Comparison of ENCODE assay signal across 14 mouse cellular contexts in the genomic region with DNA sequence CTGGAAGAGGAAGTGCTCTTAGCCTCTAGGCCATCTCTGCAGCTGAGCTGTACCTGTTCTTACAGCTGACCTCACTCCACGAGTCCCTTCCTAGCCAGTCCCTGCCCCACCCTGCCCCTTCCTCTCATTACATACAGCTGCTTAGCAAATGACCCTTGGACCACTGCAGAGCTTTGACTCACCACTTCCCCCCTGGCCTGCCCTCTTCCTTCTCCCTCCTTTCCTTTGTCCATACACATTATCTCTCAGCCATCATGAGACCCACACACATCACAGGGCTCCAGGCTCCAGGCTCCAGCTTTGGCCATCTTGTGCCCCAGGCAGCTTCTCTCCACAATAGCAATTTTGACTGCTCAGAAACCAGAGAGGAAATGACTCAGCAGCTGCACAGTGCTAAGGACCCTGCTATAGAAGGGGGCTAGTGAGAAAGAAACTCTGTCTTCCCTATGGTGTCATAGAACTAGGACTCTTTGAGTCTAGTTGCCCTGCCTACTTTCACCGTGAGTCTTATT. TPM values are rescaled to one million over a fixed set of nuclear protein-coding genes. Genes with fewer than 3 reads are reported as not detected.
DNase-seq lines count a peak whose midpoint lies in the region; ATAC-seq and TF ChIP-seq lines count a peak whose summit lies in the region.
"Had no signal": no experiment of that assay in that cellular context is flagged by ENCODE, and none has a peak within 500 bp of the region (broad histone marks: within the 10 kb centered on the region; RNA-seq: fewer than 3 reads in every experiment).

No protein-coding gene starts in this region.

- no peaks in the 10 kb centered on the region for H3K27me3 ChIP-seq in lung, embryonic 14.5 days (ENCODE audit: insufficient read depth, low read length)
- no peaks in the 10 kb centered on the region for H3K27me3 ChIP-seq in MEL (ENCODE audit: control insufficient read depth in 1 of 2, insufficient read depth in 2 of 2, low read length in 2 of 2)
- no peaks in the 10 kb centered on the region for H3K27me3 ChIP-seq in embryonic facial prominence, embryonic 11.5 days (ENCODE audit: control insufficient read depth, insufficient read depth, low read length)
- H3K27me3 ChIP-seq: embryonic facial prominence, embryonic 12.5 days; lung, embryonic 15.5 days had no signal

- no peak overlapping the region for H3K4me2 ChIP-seq in lung, embryonic 14.5 days
- H3K4me2 ChIP-seq in embryonic facial prominence, embryonic 11.5 days (ENCODE audit: low read depth, low read length) = no peak overlapping the region
- H3K4me2 ChIP-seq: embryonic facial prominence, embryonic 12.5 days; heart, embryonic 11.5 days; lung, embryonic 15.5 days had no signal

- DNase-seq in lung, embryonic 14.5 days = no peak
- no peak for DNase-seq in lung, postnatal 36 days
- DNase-seq in MEL (ENCODE audit: low read depth, low spot score) = peak; percentile 68
- peak; percentile 9 for DNase-seq in embryonic facial prominence, embryonic 11.5 days (ENCODE audit: low spot score)
- DNase-seq in testis, postnatal 10 days (ENCODE audit: low spot score) = no peak
- no peak for DNase-seq in spleen, postnatal 10 days (ENCODE audit: low spot score in 2 of 2)
- DNase-seq in left cerebral cortex, adult 11 months (ENCODE audit: low spot score) = no peak
- DNase-seq: kidney, adult 8-10 months had no signal

- no peak for TF ChIP-seq RAD21 in MEL (IDR thresholded peaks at IDR 0.05; ENCODE audit: low read depth, low read length)

- no peak overlapping the region for H3K9ac ChIP-seq in lung, embryonic 14.5 days
- H3K9ac ChIP-seq in MEL (ENCODE audit: control insufficient read depth, low read depth, low read length, poor library complexity, severe bottlenecking) = 0 out of 2 replicates have a peak overlapping the region, but pooled peaks have one; percentile 6
- H3K9ac ChIP-seq in embryonic facial prominence, embryonic 11.5 days (replicated peaks; ENCODE audit: low read length) = no peak overlapping the region
- H3K9ac ChIP-seq: embryonic facial prominence, embryonic 12.5 days; lung, embryonic 15.5 days had no signal

- H3K4me3 ChIP-seq in lung, embryonic 14.5 days (ENCODE audit: low read depth, low read length) = no peak overlapping the region
- peak overlapping the region; percentile 6 to 38; a peak in 2 of 4 replicates for H3K4me3 ChIP-seq in MEL (ENCODE audit: control insufficient read depth in 1 of 2, insufficient read depth in 1 of 2, low read depth in 2 of 2, low read length in 2 of 2)
- H3K4me3 ChIP-seq in embryonic facial prominence, embryonic 11.5 days (ENCODE audit: low read depth, low read length) = no peak overlapping the region
- H3K4me3 ChIP-seq: embryonic facial prominence, embryonic 12.5 days; lung, embryonic 15.5 days; myocyte had no signal

- no peaks in the 10 kb centered on the region for H3K4me1 ChIP-seq in lung, embryonic 14.5 days (ENCODE audit: insufficient read depth)
- H3K4me1 ChIP-seq in MEL (ENCODE audit: control insufficient read depth in 1 of 2, insufficient read depth in 2 of 2, low read length in 2 of 2) = peaks cover 0 to 9% of the 10 kb centered on the region in 2 experiments; a peak in 3 of 4 replicates
- H3K4me1 ChIP-seq in embryonic facial prominence, embryonic 11.5 days (ENCODE audit: control insufficient read depth, insufficient read depth, low read length) = no peaks in the 10 kb centered on the region
- H3K4me1 ChIP-seq: embryonic facial prominence, embryonic 12.5 days; lung, embryonic 15.5 days had no signal

- no peaks in the 10 kb centered on the region for H3K36me3 ChIP-seq in lung, embryonic 14.5 days (ENCODE audit: insufficient read depth)
- H3K36me3 ChIP-seq in MEL (ENCODE audit: control insufficient read depth in 1 of 2, insufficient read depth in 2 of 2, low read length in 2 of 2) = peaks cover 0 to 5% of the 10 kb centered on the region in 2 experiments; a peak in 2 of 4 replicates
- no peaks in the 10 kb centered on the region for H3K36me3 ChIP-seq in embryonic facial prominence, embryonic 11.5 days (replicated peaks; ENCODE audit: control insufficient read depth, insufficient read depth, low read depth, low read length)
- H3K36me3 ChIP-seq: embryonic facial prominence, embryonic 12.5 days; lung, embryonic 15.5 days had no signal

- no peak for TF ChIP-seq CTCF in lung, embryonic 14.5 days (IDR thresholded peaks at IDR 0.05; ENCODE audit: low read depth)
- no peak for TF ChIP-seq CTCF in MEL (IDR thresholded peaks at IDR 0.05 in 2 of 3, conservative IDR thresholded peaks at IDR 0.05 in 1 of 3; ENCODE audit: control insufficient read depth in 1 of 3, insufficient read depth in 1 of 3, low read depth in 2 of 3, low read length in 3 of 3, poor library complexity in 1 of 3, severe bottlenecking in 1 of 3)

- no peak for TF ChIP-seq EP300 in MEL (IDR thresholded peaks at IDR 0.05; ENCODE audit: low read depth in 1 of 2, low read length in 2 of 2)

- TF ChIP-seq POLR2A in MEL (IDR thresholded peaks at IDR 0.05; ENCODE audit: control insufficient read depth in 1 of 2, insufficient read depth in 1 of 2, low read depth in 1 of 2, low read length in 2 of 2, poor library complexity in 1 of 2) = no peak

- no peaks in the 10 kb centered on the region for H3K79me2 ChIP-seq in MEL (ENCODE audit: control insufficient read depth, insufficient read depth, low read length, poor library complexity)

- 0 out of 2 replicates have a peak, but pooled peaks have one; percentile 38 for ATAC-seq in lung, embryonic 14.5 days (ENCODE audit: insufficient read depth)
- no peak for ATAC-seq in embryonic facial prominence, embryonic 11.5 days (replicated peaks; ENCODE audit: insufficient number of reproducible peaks, low FRiP score, low TSS enrichment, low read depth)
- ATAC-seq in megakaryocyte-erythroid progenitor cell, adult 5-6 weeks (replicated peaks; ENCODE audit: low FRiP score, low TSS enrichment, poor library complexity, severe bottlenecking) = peak; percentile 29; the same call in 1 of the 2 replicates
- ATAC-seq: forebrain, embryonic 16.5 days had no signal

- WGBS in lung, embryonic 14.5 days = 33% methylated on average over 2 of the region's 2 CpGs
- 28% methylated on average over 2 of the region's 2 CpGs for WGBS in embryonic facial prominence, embryonic 11.5 days

- no peak overlapping the region for H3K27ac ChIP-seq in lung, embryonic 14.5 days (ENCODE audit: low read depth)
- peak overlapping the region; percentile 7; the same call in 1 of the 2 replicates for H3K27ac ChIP-seq in MEL (ENCODE audit: control insufficient read depth, low read depth, low read length)
- no peak overlapping the region for H3K27ac ChIP-seq in embryonic facial prominence, embryonic 11.5 days (replicated peaks; ENCODE audit: low read depth, low read length)
- H3K27ac ChIP-seq: embryonic facial prominence, embryonic 12.5 days; lung, embryonic 15.5 days had no signal

- H3K9me3 ChIP-seq in lung, embryonic 14.5 days (ENCODE audit: low read depth, low read length) = no peaks in the 10 kb centered on the region
- H3K9me3 ChIP-seq in MEL (replicated peaks; ENCODE audit: insufficient read depth, low read length) = no peaks in the 10 kb centered on the region
- no peaks in the 10 kb centered on the region for H3K9me3 ChIP-seq in embryonic facial prominence, embryonic 11.5 days (replicated peaks; ENCODE audit: control insufficient read depth, low read length)
- H3K9me3 ChIP-seq: embryonic facial prominence, embryonic 12.5 days; lung, embryonic 15.5 days had no signal

TF ChIP-seq in MEL, 35 proteins besides CTCF, POLR2A, EP300 and RAD21:
- no peak for TF ChIP-seq NELFE (IDR thresholded peaks at IDR 0.05; ENCODE audit: low read depth, low read length)
- no peak for TF ChIP-seq MXI1 (IDR thresholded peaks at IDR 0.05; ENCODE audit: low read depth, low read length)
- no peak for TF ChIP-seq ELF1 (IDR thresholded peaks at IDR 0.05; ENCODE audit: low read depth, low read length)
- TF ChIP-seq USF2 (IDR thresholded peaks at IDR 0.05; ENCODE audit: borderline replicate concordance in 1 of 2, insufficient read depth in 1 of 2, low read depth in 1 of 2, low read length in 2 of 2) = no peak
- TF ChIP-seq MAZ (IDR thresholded peaks at IDR 0.05; ENCODE audit: low read depth, low read length) = no peak; the same call in 1 of the 2 replicates
- TF ChIP-seq POLR2AphosphoS5 (IDR thresholded peaks at IDR 0.05; ENCODE audit: borderline replicate concordance, low read depth, low read length) = no peak
- no peak for TF ChIP-seq GATA1 (IDR thresholded peaks at IDR 0.05; ENCODE audit: low read depth, low read length)
- no peak for TF ChIP-seq MYB (IDR thresholded peaks at IDR 0.05; ENCODE audit: low read depth, low read length)
- TF ChIP-seq USF1 (IDR thresholded peaks at IDR 0.05; ENCODE audit: low read depth, low read length) = no peak
- no peak for TF ChIP-seq NRF1 (IDR thresholded peaks at IDR 0.05; ENCODE audit: insufficient read depth, low read depth, low read length, poor library complexity, severe bottlenecking)

RNA-seq across cellular contexts. Expression of a gene that starts 36.6 kb away (rescaled TPM):
- 0.03 TPM in 1 of 2 replicates, not detected in the other for polyA plus RNA-seq in lung, embryonic 14.5 days (2014; fragmentation: Nextera tagmentation; extraction: Ambion mirVana)
- total RNA-seq in MEL (2012; rRNA removed) = 0.03 TPM in 1 of 2 replicates, not detected in the other
- polyA plus RNA-seq in MEL (2012; ENCODE audit: insufficient read depth in 1 of 2, insufficient read length in 2 of 2, low read depth in 1 of 2, low replicate concordance in 2 of 2, missing spikeins in 1 of 2) = under 1 TPM in 1 of 2 experiments, not detected in 1; 0.03 TPM
- not detected in 2 replicates for polyA plus RNA-seq in embryonic facial prominence, embryonic 11.5 days (2014; fragmentation: Nextera tagmentation; extraction: Ambion mirVana)
- 4.4 and 6.1 TPM in 2 replicates for total RNA-seq in megakaryocyte-erythroid progenitor cell, adult 5-6 weeks (2014; fragmentation: Nextera tagmentation)
- 1.9 and 5.8 TPM in 2 replicates for total RNA-seq in megakaryocyte-erythroid progenitor cell, adult 5-6 weeks (2017)

RNA-seq across cellular contexts. Expression of a gene that starts 40.0 kb away (rescaled TPM):
- polyA plus RNA-seq in lung, embryonic 14.5 days (2014; fragmentation: Nextera tagmentation; extraction: Ambion mirVana) = 172 and 179 TPM in 2 replicates
- 123 and 139 TPM in 2 replicates for total RNA-seq in MEL (2012; rRNA removed)
- 100 to 1,000 TPM in 1 of 2 experiments, not detected in 1; 115 TPM for polyA plus RNA-seq in MEL (2012; ENCODE audit: insufficient read depth in 1 of 2, insufficient read length in 2 of 2, low read depth in 1 of 2, low replicate concordance in 2 of 2, missing spikeins in 1 of 2)
- 158 and 171 TPM in 2 replicates for polyA plus RNA-seq in embryonic facial prominence, embryonic 11.5 days (2014; fragmentation: Nextera tagmentation; extraction: Ambion mirVana)
- total RNA-seq in megakaryocyte-erythroid progenitor cell, adult 5-6 weeks (2014; fragmentation: Nextera tagmentation) = 81.0 and 90.9 TPM in 2 replicates
- 73.6 and 95.5 TPM in 2 replicates for total RNA-seq in megakaryocyte-erythroid progenitor cell, adult 5-6 weeks (2017)

Comparison
In these comparisons a context has a peak if more than half of its experiments do, and no peak if none do; other contexts are left out.
1. DNase-seq: peak in MEL (single experiment) and embryonic facial prominence, embryonic 11.5 days (single experiment); none in lung, embryonic 14.5 days (single experiment), lung, postnatal 36 days (single experiment), testis, postnatal 10 days (single experiment), spleen, postnatal 10 days (0 of 2) and left cerebral cortex, adult 11 months (single experiment).
2. H3K4me3 ChIP-seq: peak in MEL (2 of 2); none in lung, embryonic 14.5 days (single experiment) and embryonic facial prominence, embryonic 11.5 days (single experiment).